Mouse (Mus musculus): ENCODE measurements at regions not wholly inside any gene's neighbourhood (a gene's known extent, or its start where the extent isn't known, plus 50 kb on each side); places are given as distances from the start of the nearest gene placed in this dataset.

DNA sequence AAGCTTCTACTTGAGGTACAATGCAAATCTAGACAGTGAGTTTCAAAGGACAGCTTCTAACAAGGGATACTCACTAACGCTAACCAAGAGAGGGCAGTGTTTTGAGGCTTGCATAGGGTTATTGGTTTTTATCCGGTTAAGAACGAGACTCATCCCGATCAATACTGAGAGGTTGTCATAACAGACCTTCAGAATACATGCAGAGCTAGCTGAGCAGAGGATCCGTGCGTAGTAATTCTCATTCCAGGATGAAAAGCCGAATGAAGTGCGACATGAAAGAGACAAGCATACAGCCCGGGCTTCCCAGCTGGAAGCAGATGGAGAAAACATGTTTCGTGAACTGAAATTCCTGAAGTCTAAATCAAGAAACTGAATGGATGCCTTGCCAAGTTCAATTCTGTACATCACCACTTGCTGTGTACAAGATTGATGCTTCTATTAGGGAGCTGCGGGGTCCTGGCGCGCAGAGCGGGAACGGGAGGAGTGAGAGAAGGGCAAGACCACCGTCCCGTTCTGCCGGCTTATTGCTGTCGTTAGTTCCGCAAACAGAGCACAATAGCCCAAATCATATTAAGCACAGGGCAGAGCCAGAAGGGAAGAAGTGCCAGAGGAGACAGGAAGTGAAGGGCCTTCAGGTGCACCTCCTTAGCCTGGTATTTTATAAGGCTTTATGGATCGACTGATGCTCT is 65.4 kb upstream of the Tes start:
- H3K4me3 ChIP-seq (ENCODE audit: low read depth, low read length), result no peak overlapping the region
- no peaks in the 10 kb centered on the region for H3K27me3 ChIP-seq (replicated peaks; ENCODE audit: control insufficient read depth, insufficient read depth, low read length)
- H3K4me1 ChIP-seq (replicated peaks; ENCODE audit: control insufficient read depth, insufficient read depth, low read length), result no peaks in the 10 kb centered on the region
- no peak overlapping the region for H3K9ac ChIP-seq (ENCODE audit: low read length)
- no peaks in the 10 kb centered on the region for H3K9me3 ChIP-seq (ENCODE audit: control insufficient read depth, low read length)
- WGBS, result 69% methylated on average over 21 of the region's 21 CpGs
- no peak for ATAC-seq (replicated peaks; ENCODE audit: low FRiP score, low TSS enrichment, low read depth)
- H3K36me3 ChIP-seq (ENCODE audit: control insufficient read depth, insufficient read depth, low read length), result no peaks in the 10 kb centered on the region
- no peak for DNase-seq (ENCODE audit: low spot score)
- no peak overlapping the region for H3K27ac ChIP-seq (ENCODE audit: low read depth)
- no peak overlapping the region for H3K4me2 ChIP-seq (ENCODE audit: low read length)

DNA sequence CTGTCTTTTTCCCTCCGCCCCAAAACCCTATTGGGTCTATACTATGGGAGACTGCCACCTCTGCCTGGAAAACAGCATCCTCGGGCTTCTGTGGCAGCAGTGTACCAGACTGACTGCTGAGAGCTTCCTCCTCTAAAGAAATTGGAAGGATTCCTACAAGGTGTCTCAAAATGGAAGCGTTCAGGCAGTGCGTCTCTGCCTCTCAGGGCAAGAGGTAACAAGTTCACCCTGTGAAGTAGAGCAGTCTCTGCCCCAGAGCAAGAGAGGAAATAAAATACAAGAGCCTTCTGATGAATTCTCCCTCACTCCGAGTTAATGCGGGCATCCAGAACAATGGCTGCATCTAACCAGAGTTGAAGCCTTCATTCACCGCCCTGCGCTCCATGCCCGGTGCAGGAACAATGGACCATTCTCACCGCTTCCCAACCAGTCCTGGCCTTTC is 69.4 kb upstream of the Tes start:
- Histone ChIP-seq H3K36me3 (ENCODE audit: control insufficient read depth, insufficient read depth, low read length) (no peaks in the 10 kb centered on the region), H3K4me3 (ENCODE audit: low read depth, low read length) (no peak overlapping the region), H3K4me1 (replicated peaks; ENCODE audit: control insufficient read depth, insufficient read depth, low read length) (no peaks in the 10 kb centered on the region), H3K9ac (ENCODE audit: low read length) (no peak overlapping the region), H3K9me3 (ENCODE audit: control insufficient read depth, low read length) (no peaks in the 10 kb centered on the region), H3K27ac (ENCODE audit: low read depth) (no peak overlapping the region), H3K27me3 (replicated peaks; ENCODE audit: control insufficient read depth, insufficient read depth, low read length) (no peaks in the 10 kb centered on the region), H3K4me2 (ENCODE audit: low read length) (no peak overlapping the region)
- WGBS, result 55% methylated on average over 10 of the region's 10 CpGs
- DNase-seq (ENCODE audit: low spot score) (no peak), ATAC-seq (replicated peaks; ENCODE audit: low FRiP score, low TSS enrichment, low read depth) (no peak)

DNA sequence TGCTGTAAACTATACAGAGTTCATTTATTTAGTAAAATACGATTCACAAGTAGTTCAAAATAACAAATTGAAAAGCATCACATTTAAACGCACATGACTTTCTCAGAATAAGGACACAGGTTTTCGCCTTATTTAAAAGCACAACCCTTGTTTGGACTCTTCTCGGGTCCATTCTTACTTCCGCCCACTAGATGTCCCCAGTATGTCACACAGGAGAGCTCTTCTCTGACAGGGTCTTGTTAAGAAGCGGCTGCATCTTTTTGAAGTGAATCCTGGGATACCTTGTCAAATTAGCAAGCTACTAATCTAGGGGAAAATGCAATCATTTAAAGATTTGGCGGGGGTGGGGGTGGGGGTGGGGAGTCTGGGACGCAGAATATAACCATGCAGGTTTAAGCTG is 70.2 kb upstream of the Tes start:
- no peak for DNase-seq (ENCODE audit: low spot score)
- 8% methylated on average over 8 of the region's 8 CpGs for WGBS
- H3K9me3 ChIP-seq (ENCODE audit: control insufficient read depth, low read length), result no peaks in the 10 kb centered on the region

DNA sequence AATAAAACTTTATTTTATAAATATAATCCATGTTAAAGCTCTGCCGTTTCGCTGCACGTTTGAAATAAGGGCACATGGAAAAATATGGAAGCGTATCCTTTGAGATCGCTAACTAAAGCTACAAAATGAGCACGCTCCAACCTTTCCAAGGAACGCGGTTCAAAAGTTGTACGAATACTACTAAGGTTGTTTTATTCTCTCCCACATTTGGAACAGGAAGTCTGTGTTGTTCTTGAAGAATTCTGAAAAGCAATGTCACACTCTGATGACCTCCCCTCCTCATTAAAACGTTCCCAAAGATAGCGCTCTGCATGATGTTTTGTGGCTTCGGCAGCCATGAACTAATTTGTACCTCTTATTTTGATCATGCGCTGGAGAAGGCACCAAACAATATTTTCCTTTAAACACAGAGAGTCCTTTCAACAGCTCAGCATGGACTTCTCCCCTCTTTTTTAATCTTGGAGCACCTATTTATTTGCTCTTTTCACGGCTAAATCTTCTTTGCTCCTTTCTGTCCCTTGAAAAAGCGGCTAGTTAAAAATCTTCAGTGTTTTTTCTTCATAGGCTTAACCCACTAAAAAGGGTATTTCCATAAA is 72.9 kb upstream of the Tes start:
- Histone ChIP-seq H3K27me3 (replicated peaks; ENCODE audit: control insufficient read depth, insufficient read depth, low read length) (no peaks in the 10 kb centered on the region), H3K9me3 (ENCODE audit: control insufficient read depth, low read length) (no peaks in the 10 kb centered on the region), H3K4me1 (replicated peaks; ENCODE audit: control insufficient read depth, insufficient read depth, low read length) (no peaks in the 10 kb centered on the region), H3K4me2 (ENCODE audit: low read length) (no peak overlapping the region), H3K9ac (ENCODE audit: low read length) (no peak overlapping the region), H3K27ac (ENCODE audit: low read depth) (no peak overlapping the region), H3K36me3 (ENCODE audit: control insufficient read depth, insufficient read depth, low read length) (no peaks in the 10 kb centered on the region), H3K4me3 (ENCODE audit: low read depth, low read length) (no peak overlapping the region)
- WGBS, result 79% methylated on average over 15 of the region's 15 CpGs
- DNase-seq (ENCODE audit: low spot score) (no peak), ATAC-seq (replicated peaks; ENCODE audit: low FRiP score, low TSS enrichment, low read depth) (no peak)

More for the DNA sequence above, 70.2 kb upstream of the Tes start:
- Histone ChIP-seq H3K4me2 (ENCODE audit: low read length) (no peak overlapping the region), H3K27ac (ENCODE audit: low read depth) (no peak overlapping the region), H3K9ac (ENCODE audit: low read length) (no peak overlapping the region), H3K27me3 (replicated peaks; ENCODE audit: control insufficient read depth, insufficient read depth, low read length) (no peaks in the 10 kb centered on the region), H3K4me1 (replicated peaks; ENCODE audit: control insufficient read depth, insufficient read depth, low read length) (no peaks in the 10 kb centered on the region), H3K36me3 (ENCODE audit: control insufficient read depth, insufficient read depth, low read length) (no peaks in the 10 kb centered on the region), H3K4me3 (ENCODE audit: low read depth, low read length) (no peak overlapping the region)
- ATAC-seq (replicated peaks; ENCODE audit: low FRiP score, low TSS enrichment, low read depth), result no peak

DNA sequence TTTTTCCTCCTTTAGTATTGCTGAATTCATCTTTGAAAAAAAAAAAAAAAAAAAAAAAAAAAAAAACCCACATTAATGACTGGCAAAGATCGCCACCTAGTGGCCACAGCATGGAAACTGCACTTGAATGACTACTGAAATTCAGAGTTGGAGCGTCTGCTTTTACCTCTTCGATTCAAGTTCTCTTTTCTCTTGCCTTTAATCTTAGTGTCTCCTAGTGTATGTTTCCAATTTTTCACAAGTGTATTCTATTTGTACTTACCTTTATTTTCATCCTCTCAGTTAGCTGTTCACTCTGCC is 79.9 kb upstream of the Tfec start:
- ATAC-seq (replicated peaks; ENCODE audit: low FRiP score, low TSS enrichment, low read depth) (no peak), DNase-seq (ENCODE audit: low spot score) (no peak)
- no peak overlapping the region for H3K27ac ChIP-seq (ENCODE audit: low read depth)
- H3K9me3 ChIP-seq (ENCODE audit: control insufficient read depth, low read length), result no peaks in the 10 kb centered on the region
- no peak overlapping the region for H3K4me3 ChIP-seq (ENCODE audit: low read depth, low read length)
- no peak overlapping the region for H3K4me2 ChIP-seq (ENCODE audit: low read length)
- no peaks in the 10 kb centered on the region for H3K27me3 ChIP-seq (replicated peaks; ENCODE audit: control insufficient read depth, insufficient read depth, low read length)
- no peaks in the 10 kb centered on the region for H3K36me3 ChIP-seq (ENCODE audit: control insufficient read depth, insufficient read depth, low read length)
- 19% methylated on average over 3 of the region's 3 CpGs for WGBS
- H3K9ac ChIP-seq (ENCODE audit: low read length), result no peak overlapping the region
- H3K4me1 ChIP-seq (replicated peaks; ENCODE audit: control insufficient read depth, insufficient read depth, low read length), result no peaks in the 10 kb centered on the region; the same call in 1 of the 2 replicates

DNA sequence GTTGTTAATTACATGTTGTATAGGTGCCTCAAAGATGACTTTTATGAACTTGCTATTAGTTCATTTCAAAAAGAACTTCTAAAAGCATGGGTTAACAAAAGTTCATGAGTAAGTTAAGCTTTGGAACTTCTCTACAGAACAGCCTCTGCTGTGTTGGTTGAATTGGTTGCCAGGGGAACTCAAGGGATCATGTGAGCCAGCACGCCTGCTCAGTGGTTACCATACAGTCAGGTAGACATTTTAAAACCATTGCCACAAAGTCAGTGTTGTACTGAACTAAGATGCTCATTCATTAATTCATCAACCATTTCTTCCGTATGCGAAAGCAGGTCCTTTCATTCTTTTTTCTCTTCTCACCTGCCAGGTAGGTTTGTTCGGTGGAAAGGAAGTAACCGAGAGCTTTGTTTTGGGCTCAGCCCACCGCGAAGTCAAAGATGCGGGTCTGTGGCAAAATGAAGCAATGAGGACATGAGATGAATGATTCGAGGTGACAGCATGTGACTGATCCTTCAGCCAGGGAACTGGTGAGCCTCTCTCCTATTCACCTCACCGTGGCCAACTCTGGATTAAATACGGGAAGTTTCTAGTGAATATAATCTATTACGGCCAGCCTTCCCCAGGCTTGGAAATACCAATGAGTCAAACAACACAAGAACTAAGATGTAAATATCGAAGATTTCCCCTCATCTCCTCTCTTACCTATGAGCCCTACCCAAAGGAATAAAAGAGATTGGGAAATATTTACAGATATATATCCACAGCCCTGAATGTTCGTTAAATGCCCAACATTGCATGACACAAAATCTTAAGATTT is 79.4 kb upstream of the Tfec start:
- Histone ChIP-seq H3K9me3 (ENCODE audit: control insufficient read depth, low read length) (no peaks in the 10 kb centered on the region), H3K4me2 (ENCODE audit: low read length) (no peak overlapping the region), H3K9ac (ENCODE audit: low read length) (no peak overlapping the region), H3K4me1 (replicated peaks; ENCODE audit: control insufficient read depth, insufficient read depth, low read length) (no peaks in the 10 kb centered on the region; the same call in 1 of the 2 replicates), H3K27ac (ENCODE audit: low read depth) (no peak overlapping the region), H3K36me3 (ENCODE audit: control insufficient read depth, insufficient read depth, low read length) (no peaks in the 10 kb centered on the region), H3K27me3 (replicated peaks; ENCODE audit: control insufficient read depth, insufficient read depth, low read length) (no peaks in the 10 kb centered on the region), H3K4me3 (ENCODE audit: low read depth, low read length) (no peak overlapping the region)
- DNase-seq (ENCODE audit: low spot score) (no peak), ATAC-seq (replicated peaks; ENCODE audit: low FRiP score, low TSS enrichment, low read depth) (no peak)
- WGBS, result 65% methylated on average over 14 of the region's 14 CpGs

DNA sequence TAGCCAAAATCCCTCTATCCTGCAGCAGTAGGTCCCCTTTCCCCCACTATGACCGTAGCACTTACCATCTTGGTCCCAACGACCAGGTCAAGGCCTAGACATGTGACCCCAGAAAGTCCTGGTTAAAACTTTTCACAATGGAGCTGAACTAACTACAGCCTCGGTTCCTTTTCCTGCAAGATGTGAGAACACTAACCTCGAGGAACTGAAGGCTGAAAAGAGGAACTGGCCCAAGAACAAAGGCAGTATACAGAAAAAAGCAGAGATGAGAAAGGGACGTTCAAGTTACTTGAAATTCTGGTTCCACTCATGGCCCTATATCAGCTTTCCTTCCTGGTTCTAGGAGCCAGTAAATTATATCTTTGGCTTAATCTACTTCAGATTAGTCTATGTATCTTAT is 67.4 kb upstream of the Tfec start:
- H3K4me1 ChIP-seq (replicated peaks; ENCODE audit: control insufficient read depth, insufficient read depth, low read length), result no peaks in the 10 kb centered on the region
- H3K27me3 ChIP-seq (replicated peaks; ENCODE audit: control insufficient read depth, insufficient read depth, low read length), result no peaks in the 10 kb centered on the region
- 54% methylated on average over 5 of the region's 5 CpGs for WGBS
- H3K36me3 ChIP-seq (ENCODE audit: control insufficient read depth, insufficient read depth, low read length), result no peaks in the 10 kb centered on the region
- H3K9me3 ChIP-seq (ENCODE audit: control insufficient read depth, low read length), result no peaks in the 10 kb centered on the region
- H3K4me2 ChIP-seq (ENCODE audit: low read length), result no peak overlapping the region
- ATAC-seq (replicated peaks; ENCODE audit: low FRiP score, low TSS enrichment, low read depth), result no peak
- no peak overlapping the region for H3K9ac ChIP-seq (ENCODE audit: low read length)
- no peak for DNase-seq (ENCODE audit: low spot score)
- H3K27ac ChIP-seq (ENCODE audit: low read depth), result no peak overlapping the region
- no peak overlapping the region for H3K4me3 ChIP-seq (ENCODE audit: low read depth, low read length)

DNA sequence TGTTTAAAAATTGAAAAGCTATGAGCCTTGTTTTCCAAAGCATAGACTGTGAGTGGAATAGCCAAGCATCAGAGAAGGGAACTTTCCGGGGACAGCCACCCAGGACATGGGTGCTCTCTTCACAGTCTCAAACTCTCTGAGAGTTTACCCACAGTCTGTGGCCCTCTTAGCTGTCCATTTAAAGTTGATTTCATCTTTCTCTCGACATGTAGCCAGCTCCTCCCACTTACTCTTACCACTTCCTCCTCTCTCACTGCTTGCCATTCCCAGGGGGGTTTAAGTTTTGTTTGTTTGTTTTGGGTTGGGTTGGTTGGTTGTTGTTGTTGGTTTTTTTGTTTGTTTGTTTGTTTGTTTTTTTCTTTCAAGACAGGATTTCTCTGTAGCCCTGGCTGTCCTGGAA is 66.1 kb upstream of the Tfec start:
- Histone ChIP-seq H3K27ac (ENCODE audit: low read depth) (no peak overlapping the region), H3K4me2 (ENCODE audit: low read length) (no peak overlapping the region), H3K9me3 (ENCODE audit: control insufficient read depth, low read length) (no peaks in the 10 kb centered on the region), H3K4me3 (ENCODE audit: low read depth, low read length) (no peak overlapping the region), H3K27me3 (replicated peaks; ENCODE audit: control insufficient read depth, insufficient read depth, low read length) (no peaks in the 10 kb centered on the region), H3K36me3 (ENCODE audit: control insufficient read depth, insufficient read depth, low read length) (no peaks in the 10 kb centered on the region), H3K4me1 (replicated peaks; ENCODE audit: control insufficient read depth, insufficient read depth, low read length) (no peaks in the 10 kb centered on the region), H3K9ac (ENCODE audit: low read length) (no peak overlapping the region)
- WGBS, result 85% methylated on average over 2 of the region's 2 CpGs
- ATAC-seq (replicated peaks; ENCODE audit: low FRiP score, low TSS enrichment, low read depth) (no peak), DNase-seq (ENCODE audit: low spot score) (no peak)
